In genomic region chr6:142542800-142543175, GRCm38 (mm10) we compare ENCODE assay signal across 12 mouse cellular contexts.
"Had no signal": no experiment of that assay in that cellular context is flagged by ENCODE, and none has a peak within 500 bp of the region (broad histone marks: within the 10 kb centered on the region; RNA-seq: fewer than 3 reads in every experiment).

No protein-coding gene starts in this region.

- H3K36me3 ChIP-seq: limb, embryonic 15.5 days; liver, embryonic 12.5 days; midbrain, embryonic 12.5 days; neural tube, embryonic 15.5 days had no signal

- H3K9ac ChIP-seq: limb, embryonic 15.5 days; liver, embryonic 12.5 days; midbrain, embryonic 12.5 days; neural tube, embryonic 15.5 days had no signal

- H3K4me2 ChIP-seq: limb, embryonic 15.5 days; liver, embryonic 12.5 days; midbrain, embryonic 12.5 days; neural tube, embryonic 15.5 days had no signal

- H3K9me3 ChIP-seq: limb, embryonic 15.5 days; liver, embryonic 12.5 days; midbrain, embryonic 12.5 days; neural tube, embryonic 15.5 days had no signal

- DNase-seq: kidney, adult 11 months; kidney, postnatal 14 days; layer of hippocampus, adult 9-11 months; layer of hippocampus, postnatal 36 days; right cerebral cortex, adult 18-20 months; right cerebral cortex, postnatal 25 days; thymus, postnatal 36 days had no signal

- H3K4me3 ChIP-seq: limb, embryonic 15.5 days; liver, embryonic 12.5 days; midbrain, embryonic 12.5 days; neural tube, embryonic 15.5 days had no signal

- H3K4me1 ChIP-seq: liver, embryonic 12.5 days; midbrain, embryonic 12.5 days; neural tube, embryonic 15.5 days had no signal

- H3K27me3 ChIP-seq: limb, embryonic 15.5 days; liver, embryonic 12.5 days; midbrain, embryonic 12.5 days; neural tube, embryonic 15.5 days had no signal

- H3K27ac ChIP-seq: hindbrain, postnatal 0 days; limb, embryonic 15.5 days; liver, embryonic 12.5 days; midbrain, embryonic 12.5 days; neural tube, embryonic 15.5 days had no signal

- ATAC-seq: hindbrain, postnatal 0 days; liver, embryonic 12.5 days had no signal
